Mouse (Mus musculus) bone marrow, adult 2 months (tissue): ENCODE measurements at regions not wholly inside any gene's neighbourhood (a gene's known extent, or its start where the extent isn't known, plus 50 kb on each side); places are given as distances from the start of the nearest gene placed in this dataset.

Experiments
- CTCF ChIP-seq: fragments of 200-500 bp; IDR thresholded peaks from 2 replicates; pipeline ENCODE4 v1.5.1; 2011; ENCODE audit warnings: low read length, control low read depth; ENCODE audit not compliant: control insufficient read depth, insufficient read depth
- POLR2A ChIP-seq: fragments of 200-500 bp; IDR thresholded peaks from 2 replicates; pipeline ENCODE4 v1.6.1; 2011; ENCODE audit warnings: low read depth, mild to moderate bottlenecking, control low read depth, low read length, borderline replicate concordance; ENCODE audit not compliant: control insufficient read depth

GRCm38 (mm10) chr6:127393907-127394600 is 52.6 kb upstream of the Parp11 start:
- TF ChIP-seq CTCF (no peak), POLR2A (no peak)
